8 mouse cellular contexts compared by ENCODE assay signal in the genomic region with DNA sequence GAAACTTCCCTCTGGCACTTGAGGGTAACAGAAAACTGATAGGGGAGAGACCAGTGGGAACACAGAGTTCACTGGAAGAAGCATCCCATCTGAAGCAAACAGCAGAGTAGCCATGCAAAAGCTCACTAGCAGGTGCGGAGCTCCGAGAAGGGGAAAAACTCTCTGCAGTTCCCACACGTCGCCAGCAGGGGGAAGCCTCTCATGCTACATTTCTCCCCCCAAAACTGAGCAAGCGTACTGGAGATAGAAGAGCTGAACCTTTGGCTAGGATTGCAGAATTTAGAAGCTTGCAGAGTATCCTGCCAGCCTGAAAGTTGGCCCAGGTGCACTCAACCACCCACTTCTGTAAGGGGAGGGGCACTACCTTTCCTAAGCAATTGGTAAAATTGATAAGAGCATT. TPM values are rescaled to one million over a fixed set of nuclear protein-coding genes. Genes with fewer than 3 reads are reported as not detected.
A peak's percentile ranks its signal among the peaks of the same experiment; 100 is the strongest.
DNase-seq lines count a peak whose midpoint lies in the region; ATAC-seq and TF ChIP-seq lines count a peak whose summit lies in the region.
"Had no signal": no experiment of that assay in that cellular context is flagged by ENCODE, and none has a peak within 500 bp of the region (broad histone marks: within the 10 kb centered on the region; RNA-seq: fewer than 3 reads in every experiment).

No protein-coding gene starts in this region.

- H3K36me3 ChIP-seq in ES-Bruce4 (ENCODE audit: control insufficient read depth, insufficient read depth, low read length, poor library complexity, severe bottlenecking), result no peaks in the 10 kb centered on the region
- no peaks in the 10 kb centered on the region for H3K36me3 ChIP-seq in embryonic facial prominence, embryonic 14.5 days (ENCODE audit: control insufficient read depth, insufficient read depth, low read length)
- H3K36me3 ChIP-seq in heart, postnatal 0 days (replicated peaks; ENCODE audit: control insufficient read depth, insufficient read depth, low read length), result no peaks in the 10 kb centered on the region
- no peaks in the 10 kb centered on the region for H3K36me3 ChIP-seq in small intestine, adult 2 months (ENCODE audit: control insufficient read depth, insufficient read depth, low read length)
- H3K36me3 ChIP-seq: lung, embryonic 15.5 days had no signal

- H3K27me3 ChIP-seq in ES-Bruce4 (ENCODE audit: control insufficient read depth, insufficient read depth, low read length, poor library complexity, severe bottlenecking), result no peaks in the 10 kb centered on the region
- 0 out of 2 replicates have a peak, but pooled peaks cover 6% of the 10 kb centered on the region for H3K27me3 ChIP-seq in embryonic facial prominence, embryonic 14.5 days (replicated peaks; ENCODE audit: control insufficient read depth, insufficient read depth, low read length)
- 0 out of 2 replicates have a peak, but pooled peaks cover 7% of the 10 kb centered on the region for H3K27me3 ChIP-seq in heart, postnatal 0 days (ENCODE audit: control insufficient read depth, insufficient read depth, low read length)
- no peaks in the 10 kb centered on the region for H3K27me3 ChIP-seq in small intestine, adult 2 months (ENCODE audit: control insufficient read depth, insufficient read depth, low read length)

- H3K27ac ChIP-seq in ES-Bruce4 (ENCODE audit: insufficient read depth, low read length), result no peak overlapping the region
- no peak overlapping the region for H3K27ac ChIP-seq in embryonic facial prominence, embryonic 14.5 days (replicated peaks; ENCODE audit: low read depth, low read length)
- H3K27ac ChIP-seq in heart, postnatal 0 days (ENCODE audit: low read depth), result no peak overlapping the region
- no peak overlapping the region for H3K27ac ChIP-seq in layer of hippocampus, adult 2 months
- H3K27ac ChIP-seq in small intestine, adult 2 months (ENCODE audit: insufficient read depth, low read depth, low read length), result no peak overlapping the region
- H3K27ac ChIP-seq: lung, embryonic 15.5 days had no signal

- no peak for TF ChIP-seq EP300 in ES-Bruce4 (IDR thresholded peaks at IDR 0.05; ENCODE audit: insufficient read depth, low read depth, low read length)
- TF ChIP-seq EP300 in heart, postnatal 0 days (IDR thresholded peaks at IDR 0.05; ENCODE audit: low read depth), result no peak

- no peak overlapping the region for H3K4me2 ChIP-seq in embryonic facial prominence, embryonic 14.5 days (ENCODE audit: low read depth, low read length)
- no peak overlapping the region for H3K4me2 ChIP-seq in heart, postnatal 0 days (ENCODE audit: low read depth, low read length)
- H3K4me2 ChIP-seq: lung, embryonic 15.5 days had no signal

- ATAC-seq in embryonic facial prominence, embryonic 14.5 days (ENCODE audit: low read depth), result 0 out of 2 replicates have a peak, but pooled peaks have one; percentile 41
- ATAC-seq in heart, postnatal 0 days (ENCODE audit: insufficient read depth, low read depth), result no peak

- peak; percentile 68 for DNase-seq in adrenal gland, postnatal 25 days
- peak; percentile 64 for DNase-seq in embryonic facial prominence, embryonic 14.5 days (ENCODE audit: low spot score)
- peak; percentile 20 for DNase-seq in heart, postnatal 0 days (ENCODE audit: low spot score)
- DNase-seq in layer of hippocampus, adult 2 months (ENCODE audit: low spot score in 2 of 2), result peak; percentile 50 to 80
- DNase-seq in lung, postnatal 14 days, result peak; percentile 78

- WGBS in embryonic facial prominence, embryonic 14.5 days, result 16% methylated on average over 4 of the region's 5 CpGs
- 17% methylated on average over 5 of the region's 5 CpGs for WGBS in heart, postnatal 0 days
- 7% methylated on average over 5 of the region's 5 CpGs for WGBS in small intestine, adult 2 months

- TF ChIP-seq CTCF in ES-Bruce4 (IDR thresholded peaks at IDR 0.05; ENCODE audit: low read depth, low read length), result peak; percentile 69
- TF ChIP-seq CTCF in heart, postnatal 0 days (IDR thresholded peaks at IDR 0.05; ENCODE audit: low read depth), result peak; percentile 79
- TF ChIP-seq CTCF in layer of hippocampus, adult 2 months (conservative IDR thresholded peaks at IDR 0.05), result peak; percentile 87
- TF ChIP-seq CTCF in small intestine, adult 2 months (IDR thresholded peaks at IDR 0.05; ENCODE audit: extremely low read depth, insufficient read length, insufficient replicate concordance, low read depth, low read length), result peak; percentile 64; the same call in 1 of the 2 replicates

- no peak for TF ChIP-seq POLR2A in ES-Bruce4 (IDR thresholded peaks at IDR 0.05; ENCODE audit: insufficient read depth, low read length)
- no peak for TF ChIP-seq POLR2A in small intestine, adult 2 months (IDR thresholded peaks at IDR 0.05; ENCODE audit: low read depth, low read length)

- H3K4me3 ChIP-seq in ES-Bruce4 (ENCODE audit: low read depth, low read length), result no peak overlapping the region
- H3K4me3 ChIP-seq in embryonic facial prominence, embryonic 14.5 days (ENCODE audit: low read depth, low read length), result no peak overlapping the region
- H3K4me3 ChIP-seq in heart, postnatal 0 days (ENCODE audit: low read depth, low read length), result no peak overlapping the region
- H3K4me3 ChIP-seq in layer of hippocampus, adult 2 months, result no peak overlapping the region
- H3K4me3 ChIP-seq in small intestine, adult 2 months (ENCODE audit: low read depth, low read length), result no peak overlapping the region
- H3K4me3 ChIP-seq: lung, embryonic 15.5 days had no signal

- H3K4me1 ChIP-seq in ES-Bruce4 (ENCODE audit: control insufficient read depth, insufficient read depth, low read length), result no peaks in the 10 kb centered on the region
- H3K4me1 ChIP-seq in embryonic facial prominence, embryonic 14.5 days (ENCODE audit: control insufficient read depth, insufficient read depth, low read length), result no peaks in the 10 kb centered on the region
- H3K4me1 ChIP-seq in heart, postnatal 0 days (ENCODE audit: control insufficient read depth, insufficient read depth), result no peaks in the 10 kb centered on the region
- H3K4me1 ChIP-seq in small intestine, adult 2 months (ENCODE audit: control insufficient read depth, insufficient read depth, insufficient read length, low read length), result no peaks in the 10 kb centered on the region
- H3K4me1 ChIP-seq: lung, embryonic 15.5 days had no signal

- H3K9me3 ChIP-seq in ES-Bruce4 (replicated peaks; ENCODE audit: control insufficient read depth, insufficient read depth, low read length, poor library complexity, severe bottlenecking), result no peaks in the 10 kb centered on the region
- H3K9me3 ChIP-seq in embryonic facial prominence, embryonic 14.5 days (ENCODE audit: control insufficient read depth, low read length), result no peaks in the 10 kb centered on the region
- no peaks in the 10 kb centered on the region for H3K9me3 ChIP-seq in heart, postnatal 0 days (replicated peaks; ENCODE audit: control insufficient read depth, low read length)
- H3K9me3 ChIP-seq: lung, embryonic 15.5 days had no signal

- H3K9ac ChIP-seq in ES-Bruce4 (ENCODE audit: low read depth, poor library complexity, severe bottlenecking), result no peak overlapping the region
- H3K9ac ChIP-seq in embryonic facial prominence, embryonic 14.5 days (ENCODE audit: low read depth, low read length), result no peak overlapping the region
- H3K9ac ChIP-seq in heart, postnatal 0 days (replicated peaks; ENCODE audit: low read depth, low read length), result no peak overlapping the region
- H3K9ac ChIP-seq: lung, embryonic 15.5 days had no signal

RNA-seq across cellular contexts. Expression of a gene that starts 14.7 kb away (rescaled TPM):
- polyA plus RNA-seq in ES-Bruce4 (2011; ENCODE audit: insufficient read depth, insufficient read length, low read depth, missing spikeins), result 0.82 and 1.4 TPM in 2 replicates
- 2.6 and 2.7 TPM in 2 replicates for total RNA-seq in adrenal gland, postnatal 25 days (2021)
- polyA plus RNA-seq in embryonic facial prominence, embryonic 14.5 days (2014; fragmentation: Nextera tagmentation; extraction: Ambion mirVana), result 10.6 and 11.4 TPM in 2 replicates
- 15.0 and 18.6 TPM in 2 replicates for total RNA-seq in heart, postnatal 0 days (2014; rRNA removed; ENCODE audit: low replicate concordance)
- polyA plus RNA-seq in heart, postnatal 0 days (2015; fragmentation: Nextera tagmentation; extraction: Ambion mirVana), result 6.3 and 7.6 TPM in 2 replicates
- total RNA-seq in layer of hippocampus, adult 2 months (2021), result 10 to 100 TPM; 12.2 to 15.4 TPM
- polyA plus RNA-seq in small intestine, adult 2 months (2012; rRNA removed), result 0.74 and 0.79 TPM in 2 replicates

Comparison
In these comparisons a context has a peak if more than half of its experiments do, and no peak if none do; other contexts are left out.
1. DNase-seq: peak in every context shown above with its lines; median percentile 78 in lung, postnatal 14 days; 68 in adrenal gland, postnatal 25 days; 65 in layer of hippocampus, adult 2 months; 64 in embryonic facial prominence, embryonic 14.5 days; 20 in heart, postnatal 0 days.